Mouse (Mus musculus) testis, adult 2 months (tissue): ENCODE data around the gene Dtwd1. TPM values are rescaled to one million over a fixed set of nuclear protein-coding genes. Genes with fewer than 3 reads are reported as not detected.
A peak's percentile ranks its signal among the peaks of the same experiment; 100 is the strongest.

Experiments
- H3K27ac ChIP-seq: fragments of 200-500 bp; 2 replicates; pipeline ENCODE4 v1.5.1; 2012; ENCODE audit warnings: low read depth, low read length; ENCODE audit not compliant: control insufficient read depth, insufficient read depth
- H3K27me3 ChIP-seq: fragments of 200-500 bp; 2 replicates; pipeline ENCODE4 v1.6.1; 2012; ENCODE audit warnings: mild to moderate bottlenecking, low read length, moderate library complexity; ENCODE audit not compliant: control insufficient read depth, insufficient read depth
- H3K36me3 ChIP-seq: fragments of 200-500 bp; 2 replicates; pipeline ENCODE4 v1.6.1; 2012; ENCODE audit warnings: mild to moderate bottlenecking, low read length; ENCODE audit not compliant: control insufficient read depth, insufficient read depth
- H3K4me1 ChIP-seq: fragments of 200-500 bp; 2 replicates; pipeline ENCODE4 v1.6.1; 2012; ENCODE audit warnings: low read length; ENCODE audit not compliant: control insufficient read depth, insufficient read depth
- H3K4me3 ChIP-seq: fragments of 200-500 bp; 2 replicates; pipeline ENCODE4 v1.5.1; 2012; ENCODE audit warnings: low read depth, mild to moderate bottlenecking, low read length, moderate library complexity, mixed read lengths; ENCODE audit not compliant: control insufficient read depth
- CTCF ChIP-seq: fragments of 200-500 bp; IDR thresholded peaks from 2 replicates; pipeline ENCODE4 v1.5.1; 2012; ENCODE audit warnings: low read depth, mild to moderate bottlenecking, inconsistent platforms, low read length, moderate library complexity; ENCODE audit not compliant: control insufficient read depth, insufficient read depth, insufficient replicate concordance
- POLR2A ChIP-seq: fragments of 200-500 bp; IDR thresholded peaks from 2 replicates; pipeline ENCODE4 v1.6.1; 2012; ENCODE audit warnings: low read depth, mild to moderate bottlenecking, inconsistent platforms, low read length, moderate library complexity; ENCODE audit not compliant: control insufficient read depth
- polyA plus RNA-seq: library from polyadenylated mRNA; depleted of rRNA; stranded (reverse); fragments of >200 nt; gene quantifications from 2 replicates; pipeline ENCODE4 v1.2.3, GENCODE M21; 2012; rRNA removed

The Dtwd1 gene
- 5.1 and 5.3 TPM in 2 replicates for polyA plus RNA-seq

DNA sequence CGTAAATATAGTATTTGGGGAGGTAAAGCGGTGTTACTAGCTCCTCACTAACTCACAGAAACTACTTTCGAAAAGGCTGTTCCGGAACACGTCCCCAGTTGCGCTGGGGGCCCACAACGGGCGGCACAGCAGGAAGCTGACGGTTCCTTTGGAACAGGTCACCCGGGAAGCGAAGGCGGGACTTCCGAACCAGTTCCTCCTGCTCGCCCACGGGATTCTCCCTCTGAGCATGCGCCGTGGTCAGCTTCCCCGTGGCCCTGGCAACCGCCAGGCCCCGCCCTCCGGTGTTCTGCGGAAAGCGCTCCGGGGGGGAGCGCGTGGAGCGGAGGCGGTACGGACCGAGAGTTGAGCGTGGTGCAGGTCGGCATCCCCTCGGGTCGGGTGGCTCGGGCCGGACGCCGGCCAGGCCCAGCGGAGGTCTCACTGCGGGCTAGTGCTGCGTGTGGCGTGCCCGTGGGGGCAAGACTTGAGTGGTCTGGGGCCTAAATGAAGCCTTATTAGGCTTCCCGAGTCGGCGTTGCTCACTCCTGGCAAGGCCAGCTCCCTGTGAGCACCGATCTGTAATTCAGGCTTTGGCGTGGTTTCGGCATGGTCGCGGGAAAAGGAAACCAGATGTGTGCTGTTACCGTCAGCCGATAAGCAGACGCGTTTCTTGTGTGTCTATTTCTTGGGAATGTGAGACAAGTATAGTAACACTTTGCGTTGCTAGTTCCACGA lies at the start of gene Dtwd1, which contains the start of gene Fam227b:
Gene Dtwd1 (plus strand): TSS at position 287 of the 717 bp plus-strand sequence.
Gene Fam227b (minus strand): TSS at position 150 of the 717 bp plus-strand sequence.
- peak within 1 kb of the TSS; percentile 92 for H3K4me3 ChIP-seq
- TF ChIP-seq CTCF (no peak), POLR2A (peak; percentile 97)
- no peaks in the 10 kb centered on the region for H3K27me3 ChIP-seq
- H3K27ac ChIP-seq: peak within 1 kb of the TSS; percentile 87
- no peaks in the 10 kb centered on the region for H3K36me3 ChIP-seq
- H3K4me1 ChIP-seq: no peaks in the 10 kb centered on the region

DNA sequence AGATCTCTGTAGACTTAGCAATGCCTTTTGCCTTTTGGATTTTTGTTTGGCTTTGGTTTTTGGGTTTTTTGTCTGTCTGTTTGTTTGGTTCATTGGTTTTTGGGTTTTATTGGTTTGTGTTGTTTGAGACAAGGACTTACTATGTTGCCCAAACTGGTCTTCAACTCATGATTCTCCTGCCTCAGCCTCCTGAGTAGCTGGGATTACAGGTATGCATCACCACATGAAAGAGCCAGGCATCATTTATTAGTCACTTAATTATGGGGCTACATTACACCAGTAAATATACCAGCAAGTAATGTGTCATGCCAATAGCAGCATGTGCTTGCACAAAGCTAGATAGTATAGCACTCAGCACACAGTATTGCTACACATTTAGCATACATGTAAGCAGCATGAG lies 4.2 kb upstream of the Dtwd1 start:
- no peaks in the 10 kb centered on the region for H3K36me3 ChIP-seq
- no peaks in the 10 kb centered on the region for H3K27me3 ChIP-seq
- TF ChIP-seq POLR2A (no peak), CTCF (no peak)
- no peak overlapping the region for H3K27ac ChIP-seq
- H3K4me1 ChIP-seq: no peaks in the 10 kb centered on the region
- H3K4me3 ChIP-seq: no peak overlapping the region

DNA sequence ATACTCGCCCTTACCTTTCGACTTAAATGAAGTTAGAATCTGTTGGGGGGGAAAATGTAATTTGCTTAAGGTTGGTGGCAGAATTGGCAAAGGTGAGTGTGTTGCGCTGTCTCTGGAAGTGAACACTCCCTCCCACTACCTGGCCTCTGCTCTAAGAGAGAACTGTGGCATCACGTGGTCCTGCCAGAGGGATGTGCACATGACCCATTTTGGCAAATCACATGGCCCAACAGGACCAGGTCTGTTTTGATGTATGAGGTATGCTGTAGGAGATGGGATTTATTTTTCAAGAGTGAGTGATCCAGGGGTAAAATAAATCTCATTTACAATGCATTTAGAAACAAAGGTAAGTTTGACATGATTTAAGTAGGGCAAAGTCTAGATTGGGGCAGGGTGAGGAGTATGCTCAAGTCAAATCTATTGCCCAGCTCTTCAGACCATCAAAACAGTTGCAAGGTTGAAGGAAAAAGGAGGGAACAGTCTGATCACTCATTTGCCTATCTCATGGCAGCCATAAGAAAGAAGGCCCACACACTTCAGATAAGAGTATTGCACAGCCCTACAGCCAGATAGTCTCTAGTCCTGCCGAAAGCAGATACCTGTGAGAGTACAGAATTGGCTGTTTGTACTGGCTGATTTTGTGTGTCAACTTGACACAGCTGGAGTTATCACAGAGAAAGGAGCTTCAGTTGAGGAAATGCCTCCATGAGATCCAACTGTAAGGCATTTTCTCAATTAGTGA lies 13.5 kb downstream of the Dtwd1 start:
- no peaks in the 10 kb centered on the region for H3K4me1 ChIP-seq
- H3K27ac ChIP-seq: no peak overlapping the region
- H3K36me3 ChIP-seq: no peaks in the 10 kb centered on the region
- TF ChIP-seq CTCF: no peak
- TF ChIP-seq POLR2A: no peak
- no peaks in the 10 kb centered on the region for H3K27me3 ChIP-seq
- no peak overlapping the region for H3K4me3 ChIP-seq

DNA sequence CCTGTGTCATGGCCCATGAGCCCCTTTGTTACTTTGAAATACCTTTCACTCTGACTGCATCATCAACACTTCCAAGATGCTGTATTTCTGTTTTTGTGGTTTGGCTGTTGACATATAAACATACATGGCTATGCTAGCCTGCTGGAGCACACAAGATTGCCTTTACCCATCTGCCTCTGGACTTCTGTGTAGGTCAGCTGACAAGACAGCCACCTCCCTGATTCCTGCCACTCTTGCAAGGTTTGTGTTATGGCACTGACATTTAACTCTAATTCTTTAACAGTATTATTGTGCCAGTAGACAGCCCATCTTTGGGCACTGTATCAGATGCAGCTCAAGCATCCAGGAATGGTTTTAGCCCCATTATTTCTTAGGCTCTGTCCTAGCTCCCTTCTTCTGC lies 14.4 kb downstream of the Dtwd1 start:
- H3K27ac ChIP-seq: no peak overlapping the region
- no peak for TF ChIP-seq POLR2A
- TF ChIP-seq CTCF: no peak
- H3K4me1 ChIP-seq: no peaks in the 10 kb centered on the region
- no peaks in the 10 kb centered on the region for H3K36me3 ChIP-seq
- no peaks in the 10 kb centered on the region for H3K27me3 ChIP-seq
- no peak overlapping the region for H3K4me3 ChIP-seq

DNA sequence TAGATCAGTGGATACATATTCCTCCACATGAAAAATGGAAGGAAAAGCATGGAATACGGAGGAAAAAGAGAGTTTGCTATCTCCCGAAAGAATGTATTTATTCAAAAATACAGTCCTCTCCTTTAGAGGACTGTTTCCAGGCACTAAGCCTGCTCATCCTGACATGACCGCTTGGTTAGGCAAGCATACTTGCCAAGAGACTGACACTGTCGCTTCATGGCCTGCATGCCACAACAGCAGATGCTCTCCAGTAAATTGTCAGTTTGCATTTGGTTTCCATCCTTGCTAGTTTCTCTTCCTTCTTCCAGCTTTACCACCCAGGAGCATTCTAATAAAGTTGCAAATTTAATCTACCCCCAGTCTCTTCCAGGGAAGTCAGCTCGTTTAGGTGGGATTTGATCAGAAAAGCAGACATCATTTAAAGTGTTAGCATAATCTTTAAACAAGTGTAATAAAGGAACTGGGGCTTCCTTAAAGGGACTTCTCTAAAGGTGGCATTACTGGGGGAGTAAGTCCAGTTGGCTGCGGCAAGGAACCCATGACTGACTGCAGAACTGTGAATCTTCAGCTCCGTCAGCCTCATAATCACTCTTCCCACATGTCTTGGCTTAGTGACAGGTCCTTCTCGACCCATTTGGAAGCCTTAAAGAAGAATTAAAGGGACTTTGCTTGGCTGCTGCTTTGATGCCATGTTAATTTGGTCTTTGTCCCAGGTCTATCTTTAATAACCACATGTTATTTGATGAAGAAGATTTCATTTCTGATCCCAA lies 15.1 kb downstream of the Dtwd1 start:
- TF ChIP-seq CTCF (no peak), POLR2A (no peak)
- H3K36me3 ChIP-seq: no peaks in the 10 kb centered on the region
- H3K4me3 ChIP-seq: no peak overlapping the region
- H3K27me3 ChIP-seq: no peaks in the 10 kb centered on the region
- no peak overlapping the region for H3K27ac ChIP-seq
- no peaks in the 10 kb centered on the region for H3K4me1 ChIP-seq

DNA sequence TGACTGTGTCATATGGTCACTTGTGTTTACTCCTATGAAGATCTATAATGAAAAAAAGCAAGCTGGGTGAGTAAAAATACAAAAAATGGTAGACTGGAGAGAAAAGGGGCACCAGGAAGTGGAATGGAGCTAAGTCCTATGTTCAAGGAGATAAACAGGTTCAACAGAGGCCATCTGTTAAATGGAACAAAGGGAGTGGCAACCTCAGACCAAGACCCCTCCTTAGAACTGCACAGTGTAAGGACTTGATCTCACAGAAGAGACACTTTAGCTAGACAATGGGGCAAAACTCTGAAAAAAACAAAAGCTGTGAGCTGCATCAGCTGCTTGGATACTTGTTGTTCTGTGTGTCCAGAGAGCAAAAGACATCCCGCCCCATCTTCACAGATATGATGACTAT lies 19.5 kb downstream of the Dtwd1 start:
- Histone ChIP-seq H3K4me1 (no peaks in the 10 kb centered on the region), H3K27me3 (no peaks in the 10 kb centered on the region), H3K27ac (no peak overlapping the region), H3K36me3 (no peaks in the 10 kb centered on the region), H3K4me3 (no peak overlapping the region)
- TF ChIP-seq POLR2A (no peak), CTCF (no peak)

DNA sequence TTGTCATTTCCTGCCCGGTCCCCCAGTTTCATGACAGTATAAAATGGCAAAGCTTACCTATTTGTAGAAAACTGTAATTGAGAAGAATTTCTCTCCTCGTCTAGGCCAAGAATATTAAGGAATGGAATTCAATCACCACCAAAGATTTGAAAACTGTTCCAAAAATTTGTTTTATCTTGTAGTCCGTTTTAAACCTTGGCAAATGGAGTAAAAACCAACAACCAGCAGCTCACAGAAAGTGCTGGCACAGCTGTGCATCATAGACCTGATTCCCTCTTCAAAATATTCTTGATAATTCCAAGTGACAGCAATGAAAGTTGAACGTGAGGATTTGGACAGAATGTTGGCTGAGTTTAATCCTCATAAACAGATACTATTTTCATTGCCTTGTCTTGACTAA lies 39.4 kb downstream of the Dtwd1 start:
- Histone ChIP-seq H3K4me3 (no peak overlapping the region), H3K4me1 (no peaks in the 10 kb centered on the region), H3K36me3 (no peaks in the 10 kb centered on the region), H3K27ac (no peak overlapping the region), H3K27me3 (no peaks in the 10 kb centered on the region)
- TF ChIP-seq CTCF (no peak), POLR2A (no peak)
